Mouse (Mus musculus) layer of hippocampus, postnatal 25 days (tissue): ENCODE measurements around the gene Lgals3bp. TPM values are rescaled to one million over a fixed set of nuclear protein-coding genes. Genes with fewer than 3 reads are reported as not detected.

Source experiments
- total RNA-seq, 2 experiments: library from RNA; stranded (reverse); gene quantifications; 2 replicates each; pipeline ENCODE4 v1.2.3; 2021

Lgals3bp gene
- total RNA-seq, 2 experiments from 2014 or later: 13.5 to 14.2 TPM

Other genes with a start within 250 kb of the Lgals3bp start
- 10 to 100 TPM; 96.3 to 99.2 TPM for gene Cyth1, start 153.5 kb downstream of the Lgals3bp start, total RNA-seq
- 10 to 100 TPM; 20.3 to 26.7 TPM for gene Usp36, start 111.8 kb downstream of the Lgals3bp start, total RNA-seq
- under 1 TPM; 0.57 to 0.99 TPM for gene Cep295nl, start 59.6 kb downstream of the Lgals3bp start, total RNA-seq
- gene Timp2, start 46.4 kb downstream of the Lgals3bp start, total RNA-seq: 100 to 1,000 TPM; 183 to 222 TPM
- gene Cant1, start 17.0 kb upstream of the Lgals3bp start, total RNA-seq: 10 to 100 TPM; 38.7 to 39.0 TPM
- gene C1qtnf1, start 26.1 kb upstream of the Lgals3bp start, total RNA-seq: 1 to 10 TPM; 2.7 to 3.2 TPM
- 10 to 100 TPM; 12.3 to 14.1 TPM for gene Engase, start 74.7 kb upstream of the Lgals3bp start, total RNA-seq